Mouse (Mus musculus) neural tube, embryonic 14.5 days (tissue): ENCODE measurements around the gene Gm3752. TPM values are rescaled to one million over a fixed set of nuclear protein-coding genes. Genes with fewer than 3 reads are reported as not detected.
A peak's percentile ranks its signal among the peaks of the same experiment; 100 is the strongest.
"Not testable (repeated sequence)": the region's sequence is repeated elsewhere in the genome, so short reads cannot be mapped to it uniquely, and the experiment has no call there.

Experiments used
- ATAC-seq: fragments of 200-750 bp; cut with Nextera tagmentation; 2 replicates; pipeline ENCODE4 v1.8.0; 2017; ENCODE audit warnings: low read depth, mild to moderate bottlenecking, moderate TSS enrichment, moderate library complexity
- H3K27ac ChIP-seq: fragments of 300-500 bp; sonication (generic); 2 replicates; pipeline ENCODE4 v1.5.1; 2014; ENCODE audit warnings: low read depth, mild to moderate bottlenecking, control low read depth, low read length, moderate library complexity, mixed read lengths
- H3K27me3 ChIP-seq: fragments of 300-500 bp; sonication (generic); 2 replicates; pipeline ENCODE4 v1.6.1; 2014; ENCODE audit warnings: low read length; ENCODE audit not compliant: control insufficient read depth, insufficient read depth
- H3K36me3 ChIP-seq: fragments of 300-500 bp; sonication (generic); 2 replicates; pipeline ENCODE4 v1.6.1; 2014; ENCODE audit warnings: low read length, mixed read lengths; ENCODE audit not compliant: control insufficient read depth, insufficient read depth
- H3K4me1 ChIP-seq: fragments of 300-500 bp; sonication (generic); 2 replicates; pipeline ENCODE4 v1.6.1; 2014; ENCODE audit warnings: low read length; ENCODE audit not compliant: control insufficient read depth, insufficient read depth
- H3K4me2 ChIP-seq: fragments of 300-500 bp; sonication (generic); 2 replicates; pipeline ENCODE4 v1.6.1; 2014; ENCODE audit warnings: mild to moderate bottlenecking, low read depth, low read length, control low read depth
- H3K4me3 ChIP-seq: fragments of 300-500 bp; sonication (generic); 2 replicates; pipeline ENCODE4 v1.5.1; 2014; ENCODE audit warnings: low read depth, low read length, control low read depth, mixed read lengths
- H3K9ac ChIP-seq: fragments of 300-500 bp; sonication (generic); replicated peaks from 2 replicates; pipeline ENCODE4 v1.6.1; 2014; ENCODE audit warnings: low read depth, mild to moderate bottlenecking, control low read depth, low read length, mixed read lengths
- H3K9me3 ChIP-seq: fragments of 300-500 bp; sonication (generic); 2 replicates; pipeline ENCODE4 v1.6.1; 2016; ENCODE audit warnings: low read length; ENCODE audit not compliant: control insufficient read depth
- WGBS: fragments of 180-500 bp; shearing (Covaris S2); extraction: QIAGEN DNeasy Blood & Tissue Kit; methylation state at CpG from one replicate; pipeline ENCODE4 v1.1.7; 2014; 5-methylcytosine and 5-hydroxymethylcytosine counted together
- polyA plus RNA-seq: library from polyadenylated mRNA; unstranded; fragments of >200 nt; fragmentation: Nextera tagmentation; extraction: Ambion mirVana; gene quantifications from 2 replicates; pipeline ENCODE4 v1.2.1, GENCODE M21; 2014

Gene Gm3752
- 16.0 and 20.1 TPM in 2 replicates for polyA plus RNA-seq

DNA sequence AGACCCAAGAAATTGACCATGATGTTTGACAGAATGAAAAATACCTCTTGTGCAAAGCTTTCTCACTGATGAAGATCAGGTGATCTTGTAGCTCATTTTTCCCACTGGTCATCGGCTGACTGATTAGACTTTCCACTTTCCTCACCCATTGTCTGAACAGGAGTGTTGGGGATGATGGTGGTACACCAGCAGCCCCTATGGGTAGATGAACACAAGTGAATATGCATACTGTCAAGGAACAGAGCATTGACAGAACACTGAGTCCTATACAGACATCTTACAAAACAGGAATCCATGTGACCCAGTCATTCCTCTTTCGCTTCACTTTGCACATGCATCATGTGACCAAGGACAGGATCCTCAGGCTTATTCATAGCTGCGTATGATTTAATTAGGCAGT is at the start of gene Gm3752:
TSS of gene Gm3752 (minus strand) at position 101 of the 400 bp plus-strand sequence.
- not testable (repeated sequence) for H3K27ac ChIP-seq, ATAC-seq, H3K36me3 ChIP-seq, H3K9me3 ChIP-seq, H3K27me3 ChIP-seq, H3K4me3 ChIP-seq, H3K4me2 ChIP-seq, H3K4me1 ChIP-seq, H3K9ac ChIP-seq
- 87% methylated on average over 1 of the region's 3 CpGs for WGBS

DNA sequence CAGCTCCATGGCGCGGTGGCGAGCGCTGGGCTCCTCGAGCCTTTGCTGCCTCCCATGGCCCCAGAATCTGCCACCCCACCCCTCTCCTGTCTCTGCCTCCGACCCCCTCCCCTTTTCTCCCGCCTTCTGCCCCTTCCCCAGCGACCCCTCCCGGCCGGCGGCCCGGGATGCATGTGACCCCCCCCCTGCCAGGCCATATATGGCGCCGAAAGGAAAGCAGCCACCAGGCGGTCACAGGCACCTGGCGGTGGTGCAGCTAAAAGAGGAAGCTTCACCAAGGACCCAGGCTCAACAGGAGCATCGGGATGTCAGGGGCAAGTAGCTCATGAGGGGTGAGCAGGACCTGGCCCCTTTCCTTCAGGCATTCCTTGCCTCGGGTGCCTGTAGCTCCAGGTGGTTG is 5.2 kb upstream of the Gm3752 start:
- H3K27ac ChIP-seq, H3K36me3 ChIP-seq, H3K27me3 ChIP-seq, ATAC-seq, H3K9me3 ChIP-seq, H3K4me1 ChIP-seq: not testable (repeated sequence)
- H3K9ac ChIP-seq: peak overlapping the region; percentile 39; the same call in 1 of the 2 replicates
- H3K4me2 ChIP-seq: peak overlapping the region; percentile 39; the same call in 1 of the 2 replicates
- H3K4me3 ChIP-seq: peak overlapping the region; percentile 25
- 0% methylated on average over 8 of the region's 18 CpGs for WGBS

GRCm38 (mm10) chr14:7450817-7451216 is 32.7 kb downstream of the Gm3752 start, which contains the start of gene Gm3755:
TSS of gene Gm3755 (minus strand) at chr14:7450917.
- H3K36me3 ChIP-seq, H3K9me3 ChIP-seq, H3K9ac ChIP-seq, H3K4me3 ChIP-seq, H3K4me1 ChIP-seq, ATAC-seq, H3K27me3 ChIP-seq, H3K4me2 ChIP-seq, H3K27ac ChIP-seq: not testable (repeated sequence)
- WGBS: no CpG with 5 or more reads among the region's 2 CpGs

- not testable (repeated sequence) for H3K36me3 ChIP-seq, H3K27ac ChIP-seq, ATAC-seq, H3K4me3 ChIP-seq, H3K9me3 ChIP-seq, H3K27me3 ChIP-seq, H3K9ac ChIP-seq, H3K4me2 ChIP-seq, H3K4me1 ChIP-seq
- 84% methylated on average over 2 of the region's 2 CpGs for WGBS
Measured at GRCm38 (mm10) chr14:7422496-7422895, 61.1 kb downstream of the Gm3752 start.

Other genes starting within 250 kb of the Gm3752 start
- gene Gm3727, start 219.0 kb downstream of the Gm3752 start, polyA plus RNA-seq: not detected in 2 replicates
- gene Gm3739, start 168.7 kb downstream of the Gm3752 start, polyA plus RNA-seq: 4.3 and 7.4 TPM in 2 replicates
- not detected in 2 replicates for gene Gm5797, start 151.4 kb downstream of the Gm3752 start, polyA plus RNA-seq
- gene Gm8374, start 118.6 kb downstream of the Gm3752 start, polyA plus RNA-seq: not detected in 2 replicates
- gene Gm3755, start 32.8 kb downstream of the Gm3752 start, polyA plus RNA-seq: 0.52 TPM in 1 of 2 replicates, not detected in the other
- gene Gm3558, start 84.8 kb upstream of the Gm3752 start, polyA plus RNA-seq: 7.2 and 7.9 TPM in 2 replicates
- not detected in 2 replicates for gene Gm10338, start 111.8 kb upstream of the Gm3752 start, polyA plus RNA-seq
- gene Gm10128, start 160.2 kb upstream of the Gm3752 start, polyA plus RNA-seq: not detected in 2 replicates